Mouse (Mus musculus) cerebellum, postnatal 4 days (tissue): ENCODE measurements around the gene Nom1.
A peak's percentile ranks its signal among the peaks of the same experiment; 100 is the strongest.
"Not testable (repeated sequence)": the region's sequence is repeated elsewhere in the genome, so short reads cannot be mapped to it uniquely, and the experiment has no call there.

Source experiments
- DNase-seq, 2 experiments: peaks; one replicate each; pipeline ENCODE4 v3.0.0; 2022; ENCODE audit warnings: low spot score in 2 of 2, mixed read lengths in 1 of 2

Nom1 gene

DNA sequence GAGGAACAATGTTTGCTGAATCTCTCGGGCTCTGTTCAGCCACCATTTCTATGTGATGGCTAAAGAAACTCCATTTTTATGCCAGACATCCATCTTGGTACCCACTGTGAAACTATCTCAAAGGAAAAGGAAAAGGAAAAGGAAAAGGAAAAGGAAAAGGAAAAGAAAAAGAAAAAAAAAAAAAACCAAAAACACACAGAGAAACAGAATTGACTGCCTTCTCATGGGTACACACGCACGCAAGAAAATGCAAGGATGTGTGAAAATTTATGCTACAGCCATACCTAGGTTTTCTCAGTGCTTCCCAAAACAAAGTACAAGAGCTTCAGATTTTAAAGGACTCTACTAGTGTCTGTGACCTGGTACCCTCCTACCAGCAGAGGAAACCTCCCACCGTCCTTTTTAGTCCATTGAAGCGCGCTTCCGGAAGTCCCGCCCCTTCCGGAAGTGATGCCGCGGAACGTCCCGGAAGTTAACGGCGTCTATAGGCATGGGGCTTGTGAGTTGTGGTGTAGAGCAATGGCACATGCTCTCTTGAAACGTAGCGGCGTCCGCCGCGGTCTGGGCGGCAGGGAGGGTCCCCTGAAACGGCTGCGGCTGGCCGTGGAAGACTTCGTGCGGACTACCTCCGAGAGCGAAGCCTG is at the start of gene Nom1:
Gene Nom1, plus strand, starts transcription at position 437 of the 644 bp plus-strand sequence.
- peak; percentile 71 to 87 for DNase-seq

DNA sequence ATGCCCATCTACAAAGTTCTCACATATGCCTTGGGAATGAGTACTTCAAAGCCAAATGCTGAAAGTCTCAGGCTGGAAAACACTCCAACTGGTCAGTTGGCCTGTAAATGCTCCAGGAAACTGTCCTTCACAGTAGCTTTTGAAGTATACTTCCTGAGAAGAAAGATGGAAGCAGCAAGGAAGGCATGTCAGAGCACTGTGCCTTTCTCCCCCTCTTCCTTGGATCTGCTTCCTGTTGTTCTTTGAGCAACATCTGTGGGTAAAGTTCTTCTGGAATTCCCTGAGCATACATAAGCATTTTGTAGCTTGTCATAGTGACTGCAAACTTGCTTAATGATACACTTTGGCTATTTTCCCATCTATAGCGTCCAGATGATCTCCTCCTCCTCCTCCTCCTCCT is 46.9 kb upstream of the Nom1 start:
- no peak for DNase-seq

DNA sequence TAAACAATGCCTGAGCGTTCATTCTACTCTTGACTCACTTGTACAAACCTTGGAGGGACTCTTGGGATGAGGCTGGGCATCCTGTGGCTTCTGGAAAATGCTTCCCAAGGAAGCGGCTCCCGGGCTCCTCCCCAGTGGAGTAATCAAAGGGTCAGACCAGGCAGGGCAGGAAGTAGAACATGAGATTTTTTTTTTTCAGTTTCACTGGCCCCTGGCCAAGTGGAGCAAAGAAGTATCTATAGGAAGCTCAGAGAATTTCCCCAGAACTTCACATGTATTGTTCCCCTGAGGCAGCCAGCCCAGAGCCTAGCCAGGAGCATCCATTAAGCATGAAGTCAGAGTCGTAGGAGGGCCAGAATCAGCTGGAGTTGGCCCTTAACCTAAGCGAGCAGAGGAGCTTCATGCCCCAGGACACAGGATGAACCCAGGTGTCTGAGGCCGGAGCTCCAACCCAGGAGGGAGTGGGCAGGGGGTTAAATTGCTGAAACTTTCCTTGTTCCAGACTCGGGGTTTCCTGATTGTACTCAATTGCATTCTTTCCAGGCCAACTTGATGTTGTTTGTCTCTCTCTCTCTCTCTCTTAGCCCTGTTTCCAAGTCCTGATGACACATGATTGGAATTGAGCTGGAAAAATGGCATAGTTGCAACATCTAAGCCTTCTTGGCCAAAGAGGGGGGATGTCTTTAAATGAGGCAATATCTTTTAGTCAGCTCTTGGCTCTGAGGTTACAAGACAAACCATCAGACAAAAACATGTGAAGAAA is 46.1 kb upstream of the Nom1 start:
- no peak for DNase-seq

DNA sequence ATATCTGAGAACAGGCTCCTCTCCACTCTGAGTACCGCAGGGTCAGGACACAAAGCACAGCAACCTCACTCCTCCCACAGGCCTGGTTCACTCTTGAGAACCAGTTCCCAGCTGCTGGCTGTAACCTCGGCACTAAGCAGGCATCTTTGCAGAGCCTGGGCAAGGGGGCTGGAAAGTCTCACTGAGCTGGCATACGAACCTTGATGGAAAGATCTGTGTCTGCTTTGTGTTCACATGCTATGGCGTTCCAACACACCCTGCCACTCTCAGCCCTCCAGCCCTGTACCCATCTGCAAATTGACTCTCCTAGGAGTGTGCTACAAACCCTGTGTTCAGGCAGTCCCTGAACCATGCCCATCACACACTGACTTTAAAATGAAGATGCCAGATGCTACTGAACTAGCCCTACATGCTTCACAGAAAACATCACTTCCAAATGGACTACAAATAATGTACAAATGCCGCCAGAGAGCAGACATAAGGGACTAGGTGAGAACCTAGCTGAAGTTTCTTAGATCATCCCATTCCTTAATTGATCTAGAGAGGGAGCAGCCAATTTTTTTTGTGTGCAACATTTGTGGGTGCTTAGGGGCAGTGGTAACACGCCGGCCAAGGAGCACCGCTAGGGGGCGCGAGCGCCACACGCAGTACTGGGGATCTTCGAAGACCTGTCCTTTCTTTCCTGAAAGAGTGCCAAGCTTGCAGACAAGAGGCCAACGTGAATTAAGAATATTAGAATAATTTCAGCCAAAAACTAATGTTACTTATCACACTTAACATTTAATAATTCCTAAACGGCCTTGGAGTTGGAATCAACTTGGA is 45.3 kb upstream of the Nom1 start:
- peak; percentile 80 to 83 for DNase-seq

DNA sequence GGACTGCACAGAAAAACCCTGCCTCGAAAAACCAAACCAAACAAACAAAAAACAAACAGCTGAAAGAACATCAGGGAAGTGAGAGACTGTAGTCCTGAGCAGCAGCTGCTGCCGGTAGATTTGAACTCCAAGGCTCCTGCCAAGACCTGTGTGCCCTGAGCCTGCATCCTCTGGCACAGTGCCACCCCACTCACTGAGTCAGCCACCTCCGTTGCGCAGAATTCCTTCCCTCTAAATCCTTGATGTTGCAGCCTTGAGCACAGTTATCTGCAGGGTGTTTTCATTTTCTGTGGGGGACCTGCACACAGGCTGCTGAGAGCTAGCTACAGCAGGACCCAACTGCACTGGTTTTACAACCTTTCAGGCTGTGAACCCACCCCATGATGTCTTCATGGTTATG is 36.0 kb upstream of the Nom1 start:
- DNase-seq: no peak

DNA sequence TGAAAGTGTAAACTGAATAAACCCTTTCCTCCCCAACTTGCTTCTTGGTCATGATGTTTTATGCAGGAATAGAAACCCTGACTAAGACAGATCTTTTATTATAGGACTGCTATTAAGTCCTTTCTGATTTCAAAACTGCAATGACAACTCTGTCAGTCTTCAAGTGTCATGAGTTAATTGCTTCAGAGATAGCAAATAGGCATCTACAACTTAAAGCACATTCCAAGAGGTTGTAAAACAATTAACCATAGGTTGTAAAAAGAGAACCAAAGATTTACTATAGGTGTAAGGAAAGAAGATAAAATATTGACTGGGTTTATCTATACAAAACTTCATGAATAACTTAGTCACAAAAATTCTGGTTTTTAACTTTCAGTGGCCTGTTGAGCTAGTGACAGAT is 23.6 kb upstream of the Nom1 start:
- DNase-seq: no peak

DNA sequence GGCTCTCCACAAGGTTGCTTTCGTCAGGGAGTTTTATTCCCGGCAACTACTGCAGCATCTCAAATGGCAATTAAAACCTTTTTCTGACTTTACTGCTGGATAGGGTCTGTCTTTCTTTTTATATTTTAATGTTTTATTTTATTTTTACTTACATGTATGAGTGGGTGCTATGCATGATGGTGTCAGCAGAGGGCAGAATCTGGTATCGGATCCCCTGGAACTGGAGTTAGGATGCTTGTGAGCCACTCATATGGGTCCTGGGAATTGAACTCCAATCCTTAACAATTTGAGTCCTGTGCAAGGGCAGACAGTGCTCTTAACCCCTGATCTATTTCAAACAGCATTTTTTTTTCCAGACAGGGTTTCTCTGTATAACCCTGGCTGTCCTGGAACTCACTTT is 21.4 kb upstream of the Nom1 start:
- DNase-seq: no peak

DNA sequence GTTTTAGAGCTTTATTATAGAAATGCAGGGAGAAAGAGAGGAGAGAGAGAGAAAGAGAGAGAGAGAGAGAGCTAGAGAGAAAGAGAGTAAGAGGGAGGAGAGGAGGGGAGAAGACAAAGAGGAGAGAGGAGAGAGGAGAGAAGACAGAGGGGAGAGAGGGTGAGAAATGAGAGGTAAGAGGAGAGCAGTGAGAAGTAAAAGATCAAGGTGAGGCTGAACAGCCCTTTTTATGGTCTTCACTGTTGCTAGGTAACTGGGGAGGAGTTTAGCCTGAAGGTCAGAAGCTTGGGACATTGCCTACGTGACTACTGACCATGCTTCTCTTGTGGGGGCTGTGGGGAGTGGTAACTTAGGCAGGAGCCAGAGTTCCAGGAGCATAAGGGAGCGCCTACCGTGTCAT is 11.1 kb upstream of the Nom1 start:
- not testable (repeated sequence) for DNase-seq

DNA sequence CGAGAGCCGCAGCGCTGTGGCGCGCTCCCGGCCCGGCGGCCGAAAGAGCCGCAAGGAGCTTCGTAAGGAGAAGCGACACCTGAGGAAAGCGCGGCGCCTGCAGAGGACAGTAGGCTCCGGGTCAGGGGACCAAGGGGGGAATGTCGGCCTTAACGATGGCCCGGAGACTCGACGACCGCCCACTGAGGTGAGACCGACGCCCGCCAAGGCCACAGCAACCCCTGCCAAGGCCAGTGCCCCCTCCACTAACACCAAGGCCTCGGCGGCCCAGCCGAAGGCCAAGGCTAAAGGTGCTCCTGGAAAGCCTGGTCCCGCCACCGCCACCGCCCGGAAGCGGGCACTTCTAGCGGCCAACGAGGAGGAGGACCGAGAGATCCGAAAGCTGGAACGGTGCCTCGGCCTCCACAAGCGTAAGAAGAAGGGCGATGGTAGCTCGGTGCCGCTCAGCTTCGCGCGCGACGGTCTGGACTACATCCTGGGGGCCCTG is 451 bp downstream of the Nom1 start:
- peak in 1 of 2 experiments; percentile 27 for DNase-seq

DNA sequence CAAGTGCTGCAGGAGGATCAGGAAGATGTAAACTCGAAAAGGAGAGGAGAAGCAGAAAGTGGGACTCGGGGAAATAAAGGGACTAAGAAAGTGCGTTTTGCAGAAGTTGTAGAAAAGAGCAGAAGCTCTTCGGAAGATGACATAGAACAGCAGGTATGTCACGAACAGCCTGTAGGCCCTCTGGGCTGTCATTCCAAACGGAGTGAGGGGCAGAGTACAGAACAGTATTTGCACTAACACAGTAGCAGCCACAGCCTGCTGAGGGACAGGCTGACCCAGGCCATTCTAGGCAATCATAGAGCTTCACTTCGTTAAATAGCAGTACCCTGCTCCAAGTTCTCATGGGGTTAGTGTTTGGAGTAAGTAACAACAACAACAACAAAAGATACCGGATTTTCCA is 1.0 kb downstream of the Nom1 start:
- DNase-seq: no peak

DNA sequence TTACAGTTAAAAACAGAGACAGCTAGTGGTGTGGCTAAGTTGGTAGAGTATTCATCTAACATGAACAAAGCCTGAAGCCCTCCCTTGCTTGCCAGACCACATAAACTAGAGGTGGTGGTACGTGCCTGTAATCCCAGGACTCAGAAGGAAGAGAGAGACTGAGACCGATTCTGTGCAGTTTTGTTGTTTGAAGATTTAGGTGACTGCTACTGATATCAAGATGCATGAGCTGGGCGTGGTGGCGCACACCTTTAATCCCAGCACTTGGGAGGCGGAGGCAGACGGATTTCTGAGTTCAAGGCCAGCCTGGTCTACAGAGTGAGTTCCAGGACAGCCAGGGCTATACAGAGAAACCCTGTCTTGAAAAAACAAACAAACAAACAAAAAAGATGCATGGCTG is 2.3 kb downstream of the Nom1 start:
- not testable (repeated sequence) for DNase-seq

DNA sequence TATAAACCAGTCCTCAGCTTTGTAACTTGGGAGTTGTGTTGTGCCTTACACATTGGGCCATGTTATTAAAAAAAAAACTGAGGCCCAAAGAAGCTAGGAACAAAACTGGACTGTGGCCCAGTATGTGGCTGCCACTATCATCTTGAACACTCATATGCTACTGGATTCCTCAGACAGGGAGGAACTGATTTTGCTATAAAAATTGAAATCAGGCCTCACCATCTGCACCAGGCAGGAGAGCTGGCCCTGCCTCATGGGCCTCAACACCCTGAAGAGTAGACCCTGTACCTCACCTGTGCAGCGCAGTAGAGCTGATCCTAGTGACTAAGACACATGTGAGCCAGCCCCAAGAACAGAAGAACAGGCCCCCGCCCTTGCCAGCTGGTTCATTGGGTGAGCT is 10.8 kb downstream of the Nom1 start:
- DNase-seq: no peak

DNA sequence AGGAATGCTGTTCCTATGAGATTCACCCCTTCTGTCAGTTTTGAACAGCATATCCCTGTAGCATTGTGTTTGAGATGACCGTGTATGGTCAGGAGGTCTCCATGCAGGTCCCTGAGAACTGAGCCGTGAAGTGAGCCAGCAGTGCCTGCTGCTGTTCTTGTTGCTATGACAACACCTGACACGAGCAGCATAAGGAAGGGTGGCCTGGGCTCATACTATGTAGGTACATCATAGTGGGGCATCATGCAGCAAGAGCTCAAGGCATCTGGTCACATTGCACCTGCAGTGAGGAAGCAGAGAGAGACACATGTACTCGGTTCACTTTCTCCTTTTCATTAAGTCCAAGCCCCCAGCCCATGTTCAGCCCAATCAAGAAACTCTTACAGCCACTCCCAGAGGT is 17.9 kb downstream of the Nom1 start:
- DNase-seq: no peak

DNA sequence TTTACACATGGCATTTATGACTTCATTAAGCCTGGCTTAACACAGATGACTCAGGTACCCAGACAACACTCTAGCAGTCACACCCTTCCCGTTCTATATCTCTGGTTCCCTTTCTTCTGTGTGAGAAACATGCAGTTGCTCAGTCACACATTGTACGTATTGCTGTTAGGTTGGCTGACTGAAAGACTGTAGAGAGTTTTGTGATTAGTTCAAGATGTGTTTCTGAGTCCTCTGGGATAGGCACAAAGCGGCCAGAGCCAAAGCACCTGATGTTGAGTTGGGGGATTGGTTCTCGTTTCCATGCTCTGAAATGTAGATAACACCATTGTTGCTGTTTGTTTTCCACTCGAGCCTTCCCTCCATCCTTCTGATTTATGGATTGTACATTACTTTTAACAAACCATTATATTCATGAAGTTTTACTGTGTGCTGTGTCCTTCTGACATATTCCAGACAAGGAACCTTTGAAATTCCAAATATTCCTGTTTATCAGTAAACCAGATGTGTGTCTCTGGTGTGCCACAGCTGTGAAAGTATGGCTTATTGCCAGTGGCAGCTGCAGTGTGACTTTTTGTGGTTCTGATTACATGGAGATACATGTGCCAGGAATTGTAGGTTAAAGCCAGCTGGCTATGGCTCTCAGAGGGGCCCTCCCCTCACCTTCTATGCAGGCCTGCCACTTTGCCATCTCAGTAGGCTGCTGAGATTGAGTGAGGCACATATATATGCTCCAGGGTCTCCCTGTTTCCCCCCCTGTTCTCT is 22.6 kb downstream of the Nom1 start:
- no peak for DNase-seq

DNA sequence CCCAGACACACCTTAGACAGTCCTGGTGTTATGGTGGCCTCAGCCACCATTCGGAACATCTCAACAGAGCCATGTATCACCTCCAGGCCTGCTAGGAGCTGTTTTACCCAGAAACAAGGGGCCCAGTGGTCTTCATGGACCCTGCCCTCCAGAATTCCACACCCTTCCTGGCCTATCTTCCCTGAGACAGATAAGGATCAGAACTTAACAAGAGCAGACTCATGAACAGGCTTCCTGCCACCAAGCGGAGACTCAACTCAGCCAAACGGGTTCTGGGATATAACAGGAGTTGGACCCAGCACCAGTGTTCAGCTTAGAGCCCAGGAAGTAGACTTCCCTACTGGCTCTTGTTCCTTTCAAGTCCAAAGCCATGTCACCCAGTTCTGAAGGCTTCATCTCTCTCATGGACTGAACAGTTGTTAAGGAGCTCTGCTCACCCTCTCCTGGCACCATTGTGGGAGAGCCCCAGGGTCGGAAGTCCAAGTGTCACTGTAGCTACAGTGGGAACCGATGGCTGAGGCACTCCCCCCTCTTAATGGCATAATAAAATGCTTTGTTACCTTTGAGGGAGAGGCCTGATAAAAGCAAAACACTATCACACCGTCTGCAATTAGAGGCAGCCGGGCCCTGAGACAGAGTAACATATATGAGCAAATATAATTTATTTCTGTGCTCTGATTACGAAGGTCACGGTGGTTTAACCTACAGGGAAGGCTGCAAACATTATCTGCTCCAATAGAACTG is 28.7 kb downstream of the Nom1 start:
- DNase-seq: no peak

DNA sequence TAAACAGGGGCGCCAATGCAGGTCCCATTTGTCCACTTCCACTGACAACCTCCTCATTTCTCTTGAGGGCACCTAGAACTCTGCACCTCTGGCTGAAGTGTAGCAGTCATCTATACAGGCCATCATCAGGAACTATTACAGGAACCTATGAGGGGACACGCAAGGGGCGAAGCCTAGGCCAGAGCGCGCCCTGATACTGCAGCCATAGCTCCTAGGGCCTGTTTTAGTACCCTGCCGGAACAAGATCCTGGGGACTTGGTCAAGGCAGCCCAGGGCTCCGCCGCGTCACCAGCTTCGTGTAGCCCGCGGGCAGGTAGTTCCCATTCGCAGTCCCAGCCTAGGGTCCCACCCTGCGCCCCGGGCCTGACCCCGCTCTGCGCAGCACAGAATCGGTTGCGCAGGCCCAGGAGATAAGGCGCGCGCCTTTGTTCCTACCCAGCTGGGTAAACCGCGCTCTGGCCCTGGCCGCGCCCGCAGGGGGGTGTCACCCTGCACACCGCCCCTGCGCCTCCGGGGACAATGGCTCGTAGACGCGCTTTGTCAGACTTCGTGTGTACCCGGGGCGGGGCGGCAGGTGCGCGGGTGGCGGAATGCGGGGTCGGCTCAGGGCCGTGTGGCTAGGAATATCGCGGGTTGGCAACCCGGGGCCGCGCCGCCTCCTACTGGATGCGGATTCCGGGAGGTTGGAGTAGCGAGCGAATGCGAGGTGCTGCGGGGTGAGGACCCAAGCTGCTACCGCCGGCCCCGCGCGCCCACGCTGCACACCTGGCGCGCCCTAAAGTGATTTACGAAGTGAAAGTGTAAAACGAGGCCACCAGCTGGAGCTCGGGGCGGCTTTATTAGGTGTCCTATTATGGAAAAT is 33.3 kb downstream of the Nom1 start:
- DNase-seq: no peak

DNA sequence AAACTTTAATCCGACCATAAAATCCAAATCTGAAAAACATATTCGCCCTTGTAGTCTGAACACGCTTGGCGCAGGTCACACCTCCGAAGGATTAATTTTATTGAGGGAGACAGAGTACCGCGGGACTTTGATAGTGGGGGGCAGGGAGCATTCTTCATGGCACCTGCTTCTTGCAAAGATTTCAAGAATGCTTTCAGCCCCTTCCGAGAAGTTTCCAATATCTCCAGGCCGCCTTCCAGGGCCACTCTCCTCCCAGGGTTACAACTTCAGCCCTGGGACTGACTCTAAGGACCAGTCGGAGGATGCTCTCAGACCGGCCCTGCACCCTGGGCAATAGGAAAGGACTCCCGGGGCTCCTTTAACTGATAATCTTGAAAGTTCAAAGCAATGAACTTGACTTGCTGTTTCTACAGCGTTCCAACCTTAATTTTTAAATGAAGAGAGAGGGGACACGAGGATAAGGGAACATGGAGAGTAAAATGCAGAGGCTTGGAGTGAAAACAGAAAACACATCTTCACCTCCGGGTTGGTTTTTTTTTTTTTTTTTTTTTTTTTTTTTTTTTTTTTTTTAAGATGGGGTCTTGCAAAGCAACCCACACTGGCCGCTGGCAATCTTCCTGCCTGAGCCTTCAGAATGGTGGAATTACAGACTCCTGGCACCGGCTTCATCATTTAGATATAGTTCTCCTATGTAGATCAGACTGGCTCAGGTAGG is 34.0 kb downstream of the Nom1 start:
- DNase-seq: no peak

DNA sequence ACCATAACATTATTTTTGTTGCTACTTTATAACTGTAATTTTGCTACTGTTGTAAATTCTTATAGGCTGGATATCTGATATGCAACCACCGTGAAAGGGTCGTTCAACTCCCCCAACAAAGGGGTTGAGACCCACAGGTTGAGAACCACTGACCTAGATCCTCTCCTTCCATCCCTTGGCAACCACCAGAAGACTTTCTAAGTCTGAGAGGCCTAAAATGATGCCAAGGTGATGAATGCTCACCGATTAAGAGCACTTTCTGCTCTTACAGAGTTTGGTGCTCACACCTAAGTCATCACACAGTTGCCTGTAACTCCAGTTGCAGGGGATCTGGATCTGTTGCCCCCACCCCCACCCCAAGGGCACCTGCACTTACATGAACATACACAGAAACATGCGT is 35.0 kb downstream of the Nom1 start:
- DNase-seq: no peak

DNA sequence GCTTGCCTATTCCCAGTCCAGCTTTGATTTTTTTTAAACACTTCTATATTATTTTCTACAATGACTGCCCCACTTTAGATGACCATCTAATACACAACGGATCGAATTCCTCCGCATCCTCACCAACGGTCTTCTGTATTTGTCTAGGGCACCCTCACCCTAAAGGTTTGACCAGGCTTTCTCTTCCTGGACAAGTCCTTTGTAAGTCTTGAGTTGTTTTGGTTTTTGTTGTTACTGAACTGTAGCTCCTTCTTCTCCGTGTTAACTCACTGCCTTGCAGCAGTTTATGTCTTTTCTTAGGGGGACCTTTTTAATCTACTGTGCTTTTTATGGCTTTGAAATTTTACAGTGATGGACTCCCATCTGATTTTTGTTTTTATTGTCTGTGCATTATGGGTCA is 35.8 kb downstream of the Nom1 start:
- DNase-seq: no peak
